Mouse (Mus musculus) CH12F3 (cell line): ENCODE results near the gene Col5a1.

ENCODE experiments used
- in situ Hi-C: fragments of 300-500 bp; cut with MboI; formaldehyde crosslinking; loops from 2 replicates; pipeline ENCODE4 v1.14.3; 2020; ENCODE audit warnings: low sequenced_read_pairs

The Col5a1 gene

GRCm38 (mm10) chr2:27959275-27959674 lies 73.0 kb downstream of the Col5a1 start:
- in situ Hi-C loops, result no loop called here

GRCm38 (mm10) chr2:27961190-27961589 lies 75.0 kb downstream of the Col5a1 start:
- in situ Hi-C loops, result no loop called here

DNA sequence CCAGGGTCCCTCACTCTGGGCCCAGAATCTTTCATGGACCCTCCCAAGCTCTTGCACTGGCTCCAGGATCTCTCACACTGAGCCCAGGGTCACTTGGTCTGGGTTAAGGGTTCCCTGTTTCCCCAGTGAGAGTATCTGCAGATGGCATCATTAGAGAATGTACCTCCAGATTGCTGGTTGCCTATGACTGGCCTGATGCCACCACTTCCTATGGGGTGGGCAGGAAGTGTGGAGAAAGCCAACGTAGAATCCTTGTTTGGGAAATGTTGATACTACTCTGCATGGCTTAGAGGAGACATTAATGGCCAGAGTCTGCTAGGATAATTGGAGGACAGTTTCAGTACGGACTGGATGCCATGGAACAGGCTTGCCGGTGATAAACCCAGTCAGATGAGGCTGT lies 76.2 kb downstream of the Col5a1 start:
- in situ Hi-C loops, result no loop called here

DNA sequence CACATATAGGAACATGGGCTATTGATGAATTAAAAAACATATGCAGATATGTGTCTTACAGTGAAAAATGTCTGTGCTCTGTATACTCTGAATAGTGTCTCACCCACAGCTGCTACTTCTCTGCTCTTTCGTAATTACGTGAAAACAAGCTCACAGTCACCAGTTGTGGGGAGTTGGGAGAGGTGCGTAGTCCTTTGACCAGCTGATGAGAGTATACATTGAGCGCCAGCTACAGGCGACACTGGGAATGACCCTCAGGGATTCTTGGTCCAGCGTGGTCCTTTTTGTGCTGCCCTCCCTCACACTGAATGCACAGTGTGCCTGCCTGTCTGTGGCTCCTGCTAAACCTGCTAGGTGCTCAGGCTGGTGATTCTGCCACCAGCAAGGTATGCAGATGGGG lies 82.9 kb downstream of the Col5a1 start:
- in situ Hi-C loops, result no loop called here

DNA sequence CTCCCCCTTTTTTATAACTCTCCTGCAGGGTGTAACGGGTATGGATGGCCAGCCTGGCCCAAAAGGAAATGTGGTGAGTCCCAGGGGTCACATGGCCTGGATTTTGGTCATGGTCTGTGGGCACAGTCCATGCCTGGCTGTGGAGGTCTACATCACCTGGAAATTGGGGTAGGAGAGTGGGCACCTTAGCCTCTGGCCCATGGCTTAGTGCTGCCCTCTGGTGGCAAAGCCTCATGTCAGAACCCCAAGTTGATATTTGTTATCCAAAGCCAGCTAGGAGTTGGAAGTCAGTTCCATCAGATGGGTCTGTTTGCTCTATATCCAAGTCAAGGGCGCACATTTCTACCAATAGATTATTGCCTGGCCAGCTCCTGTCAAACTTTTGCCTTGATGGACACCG lies 87.6 kb downstream of the Col5a1 start:
- in situ Hi-C loops, result loop anchor here (10.0 kb wide), 1 partner anchor 49 kb away; no protein-coding TSS in a partner anchor

DNA sequence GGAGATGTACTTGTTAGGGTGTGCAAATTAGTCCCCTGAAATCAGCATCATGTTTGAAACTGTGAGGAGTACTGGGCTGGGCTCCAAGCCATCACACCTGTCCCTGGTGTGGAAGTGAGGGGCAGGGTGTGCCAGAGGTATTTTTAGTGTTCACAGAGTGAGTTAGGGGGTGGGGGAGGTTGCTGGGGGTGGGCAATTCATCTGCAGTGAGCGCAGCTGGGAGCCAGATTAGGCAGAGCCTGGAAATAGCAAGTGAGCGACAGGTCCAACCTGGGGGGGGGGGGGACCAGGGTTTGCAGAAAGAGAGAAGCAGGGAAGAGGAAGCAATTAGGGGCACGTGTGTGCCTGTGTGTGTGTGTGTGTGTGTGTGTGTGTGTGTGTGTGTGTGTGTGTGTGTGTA lies 89.6 kb downstream of the Col5a1 start:
- in situ Hi-C loops, result loop anchor here (10.0 kb wide), 1 partner anchor 51 kb away; no protein-coding TSS in a partner anchor

DNA sequence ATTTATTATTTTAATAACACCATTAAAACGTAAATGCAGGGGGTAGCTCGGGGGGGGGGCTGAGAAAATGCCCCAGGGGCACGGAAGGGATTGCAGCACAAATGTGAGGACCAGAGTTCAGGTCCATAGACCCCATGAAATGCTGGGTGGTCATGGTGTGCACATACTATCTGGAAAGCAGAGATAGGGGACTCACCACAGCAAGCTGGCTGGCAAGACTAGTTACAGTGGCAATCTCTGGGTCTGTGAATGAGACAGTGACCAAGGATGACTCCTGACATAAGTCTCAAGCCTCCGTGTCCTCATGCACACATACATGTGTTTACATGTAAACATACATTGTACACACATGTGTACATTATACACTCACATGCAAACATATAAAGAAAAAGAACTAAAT lies 90.3 kb downstream of the Col5a1 start:
- in situ Hi-C loops, result loop anchor here (10.0 kb wide), 1 partner anchor 52 kb away; no protein-coding TSS in a partner anchor

- in situ Hi-C loops, result no loop called here
Measured at GRCm38 (mm10) chr2:27981066-27981465, 94.8 kb downstream of the Col5a1 start.

- in situ Hi-C loops, result no loop called here
Measured at GRCm38 (mm10) chr2:27981621-27982535, 95.7 kb downstream of the Col5a1 start.

DNA sequence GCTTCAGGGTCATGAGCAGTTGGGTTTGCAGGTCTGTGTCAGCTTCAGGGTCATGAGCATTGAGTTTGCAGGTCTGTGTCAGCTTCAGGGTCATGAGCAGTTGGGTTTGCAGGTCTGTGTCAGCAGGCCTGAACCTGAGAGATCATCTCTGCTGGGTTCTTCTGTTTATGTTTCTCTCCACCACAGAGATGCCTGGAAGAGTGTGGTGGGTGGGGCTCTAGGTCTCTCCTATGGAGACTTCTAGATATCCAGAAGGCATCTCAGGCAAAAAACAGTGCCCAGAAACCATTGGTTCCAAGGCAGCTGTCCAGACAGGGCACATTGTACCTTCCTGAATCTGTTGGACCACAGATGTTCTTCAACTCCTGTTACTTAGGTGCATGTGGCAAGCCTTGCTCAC lies 96.9 kb downstream of the Col5a1 start:
- in situ Hi-C loops, result no loop called here

DNA sequence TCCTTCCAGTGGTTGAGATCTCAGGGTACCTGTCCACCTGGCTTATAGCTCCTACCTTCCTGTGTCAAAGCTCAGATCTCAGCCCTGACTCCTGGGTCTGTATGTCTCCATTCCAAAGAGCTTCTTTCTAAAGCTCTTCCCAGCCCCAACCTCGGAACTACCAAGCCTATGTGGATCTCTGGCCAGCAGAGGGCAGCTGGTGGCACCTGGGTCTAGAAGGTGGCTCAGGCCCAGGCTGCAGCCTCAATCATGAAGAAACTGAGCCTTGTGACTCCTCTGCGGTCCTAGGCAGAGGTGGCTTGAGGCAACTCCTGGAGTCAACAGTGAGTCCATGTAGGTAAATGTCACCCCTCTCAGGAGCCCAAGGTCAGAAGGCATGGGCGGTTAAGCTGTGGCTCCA lies 97.7 kb downstream of the Col5a1 start:
- in situ Hi-C loops, result no loop called here

DNA sequence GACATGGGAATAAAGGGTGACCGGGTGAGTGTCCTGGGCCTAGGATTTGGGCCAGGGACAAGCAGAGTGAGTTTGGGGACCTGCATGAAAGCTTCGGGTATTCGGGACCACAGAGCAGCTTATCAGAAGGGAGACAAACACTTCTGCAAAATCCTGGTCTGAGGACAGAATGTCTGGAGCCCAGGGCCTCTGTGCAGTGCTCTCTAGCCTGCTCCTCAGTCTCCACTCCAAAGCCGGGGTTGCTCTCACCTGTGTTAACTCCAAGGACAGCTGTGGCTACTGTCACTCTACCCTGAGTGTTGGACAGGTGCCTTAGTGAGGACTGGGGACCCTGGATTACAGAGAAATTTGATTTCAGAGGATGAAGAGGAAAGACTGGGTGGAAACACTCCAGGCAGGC lies 100.5 kb downstream of the Col5a1 start:
- in situ Hi-C loops, result no loop called here

DNA sequence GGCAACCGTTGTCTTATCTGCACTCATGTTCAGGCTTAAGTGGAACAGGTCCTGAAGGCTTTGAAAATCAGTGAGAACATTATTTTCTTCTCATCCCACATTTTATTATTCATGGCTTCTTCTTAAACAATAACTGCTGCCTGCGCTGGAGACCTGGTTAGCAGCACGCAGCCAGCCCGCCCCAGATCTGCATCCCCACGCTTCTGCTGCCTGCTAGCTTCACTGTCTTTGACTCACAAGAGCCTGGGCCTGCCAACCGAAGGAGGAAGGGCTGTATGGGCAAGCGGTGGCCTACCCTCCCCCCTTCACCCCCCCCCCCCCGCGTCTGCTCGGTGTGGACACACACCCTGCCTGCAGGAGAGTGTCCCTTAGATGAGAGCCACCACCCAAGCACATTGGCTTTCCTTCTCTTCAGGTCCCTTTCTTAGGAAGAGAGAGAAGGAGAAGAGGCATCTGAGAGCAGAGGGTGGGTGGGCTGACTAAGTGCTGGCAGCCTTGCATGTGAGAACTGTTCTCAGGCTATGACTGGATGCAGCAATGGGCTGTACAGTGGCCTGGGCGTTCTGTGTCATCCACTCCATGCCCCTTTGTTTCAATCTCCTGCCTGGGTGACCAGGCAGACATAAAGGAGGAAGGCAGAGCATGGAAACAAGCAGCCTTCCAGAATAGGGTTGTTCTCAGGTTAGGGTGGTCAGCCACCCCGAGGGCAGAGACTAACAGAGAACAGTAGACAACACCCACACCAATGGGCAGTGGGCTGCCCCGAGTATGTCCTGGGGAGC lies 104.4 kb downstream of the Col5a1 start:
- in situ Hi-C loops, result no loop called here

GRCm38 (mm10) chr2:27993416-27993815 lies 107.2 kb downstream of the Col5a1 start:
- in situ Hi-C loops, result no loop called here

GRCm38 (mm10) chr2:27999996-28000583 lies 113.9 kb downstream of the Col5a1 start:
- in situ Hi-C loops, result no loop called here

DNA sequence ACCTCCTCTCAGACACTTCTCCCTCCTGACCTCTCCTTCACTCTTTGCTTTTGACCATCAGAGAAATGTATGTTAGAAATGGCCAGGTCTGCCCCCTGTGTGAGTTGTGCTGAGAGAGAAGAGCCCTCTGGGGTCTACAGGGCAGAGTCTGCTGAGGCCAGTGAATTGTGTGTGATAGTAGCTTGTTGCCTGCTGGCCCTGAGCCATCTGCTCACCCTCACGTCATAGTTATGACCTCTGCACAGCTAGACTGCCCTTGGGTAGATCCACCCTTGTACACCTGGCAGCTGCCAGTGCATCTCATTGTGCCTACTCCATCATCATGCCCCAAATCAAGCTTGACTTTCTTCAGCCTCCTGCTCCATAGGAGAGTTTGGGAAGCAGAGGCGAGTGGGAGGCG lies 114.4 kb downstream of the Col5a1 start:
- in situ Hi-C loops, result no loop called here

DNA sequence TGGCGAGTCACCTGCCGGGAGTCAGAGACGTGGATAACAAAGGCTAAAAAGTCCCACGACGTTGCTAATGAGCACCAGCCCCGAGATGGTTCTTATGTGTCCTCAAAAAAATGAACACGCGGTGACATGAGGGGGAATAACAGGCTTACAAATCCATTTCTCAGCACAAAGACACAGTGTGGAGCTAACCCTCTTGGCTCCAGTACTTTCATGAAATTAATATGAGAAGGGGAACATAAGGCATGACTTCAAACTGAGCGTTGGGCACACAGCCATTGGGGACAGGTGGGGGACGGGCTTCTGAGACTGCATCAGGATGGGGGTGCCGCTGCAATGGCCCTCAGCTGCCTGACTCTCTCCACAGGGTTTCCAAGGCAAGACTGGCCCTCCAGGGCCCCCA lies 115.0 kb downstream of the Col5a1 start:
- in situ Hi-C loops, result no loop called here

DNA sequence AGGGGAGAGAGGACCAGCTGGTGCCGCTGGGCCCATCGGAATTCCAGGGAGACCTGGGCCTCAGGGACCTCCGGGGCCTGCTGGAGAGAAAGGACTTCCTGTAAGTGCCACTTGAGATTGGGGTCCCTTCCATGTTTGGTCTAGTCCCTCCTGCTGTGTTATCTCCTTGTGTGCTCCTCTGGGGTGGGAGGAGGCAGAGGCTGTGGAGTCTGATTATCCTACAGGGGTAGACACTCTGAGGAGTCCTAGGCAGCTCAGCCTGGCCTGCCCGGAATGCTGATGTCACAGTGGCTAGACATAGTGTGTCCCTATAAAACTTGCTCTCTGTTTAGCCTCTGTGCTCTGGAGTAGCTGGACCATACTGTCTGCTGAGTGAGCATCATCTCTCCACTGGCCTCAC lies 119.0 kb downstream of the Col5a1 start:
- in situ Hi-C loops, result no loop called here

DNA sequence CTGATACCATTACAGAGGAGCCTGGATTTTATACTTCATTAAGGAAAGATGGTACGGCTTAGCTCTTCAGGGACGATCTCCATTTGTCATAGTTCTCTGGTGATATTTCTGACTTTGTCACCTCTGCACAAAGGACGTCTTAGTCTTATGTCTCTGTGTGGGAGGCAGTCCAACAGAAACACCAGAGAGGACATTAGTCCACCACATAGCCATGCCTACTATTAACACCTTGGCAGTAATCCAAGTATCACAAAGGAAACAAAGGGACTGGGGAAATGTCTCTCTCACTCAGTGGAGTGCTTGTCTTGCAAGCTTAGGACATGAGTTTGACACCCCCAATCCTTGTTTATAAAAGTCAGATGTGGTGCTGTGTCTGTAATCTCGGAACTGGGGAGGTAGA lies 122.0 kb downstream of the Col5a1 start:
- in situ Hi-C loops, result no loop called here

DNA sequence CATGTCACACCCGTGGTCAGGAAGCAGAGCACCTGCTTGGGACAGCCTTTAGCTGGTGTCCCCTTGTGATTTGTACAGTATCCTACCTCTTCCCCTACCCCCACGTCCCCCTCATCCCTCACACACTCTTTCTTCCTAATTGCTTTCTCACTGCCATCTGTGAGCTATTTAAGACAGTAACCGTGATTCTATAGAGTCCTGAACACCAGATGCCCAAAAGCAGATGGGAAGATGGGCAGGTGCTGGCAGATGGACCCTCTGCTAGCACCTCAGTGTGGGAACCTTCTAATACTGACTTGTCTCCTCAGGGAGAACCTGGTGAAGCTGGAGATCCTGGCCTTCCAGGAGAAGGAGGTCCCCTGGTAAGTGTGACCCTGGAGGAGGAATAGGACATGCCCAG lies 126.1 kb downstream of the Col5a1 start:
- in situ Hi-C loops, result no loop called here

DNA sequence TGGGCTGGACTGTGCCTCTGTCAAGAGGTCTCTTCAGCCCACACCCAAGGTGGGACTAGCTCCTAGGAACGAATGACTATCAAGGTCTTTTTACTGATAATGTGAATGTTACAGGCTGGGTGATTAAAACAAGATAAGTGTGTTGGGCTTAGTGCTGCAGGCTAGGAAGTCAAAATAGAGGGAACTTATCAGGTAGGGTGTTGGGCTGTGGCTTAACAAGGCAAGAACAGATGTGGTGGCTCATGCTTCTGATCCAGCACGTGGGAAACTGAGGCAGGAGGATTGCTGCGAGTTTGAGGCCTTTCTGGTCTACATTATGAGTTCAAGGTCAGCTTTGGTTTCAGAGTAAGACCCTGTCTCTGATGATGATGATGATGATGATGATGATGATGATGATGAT lies 128.6 kb downstream of the Col5a1 start:
- in situ Hi-C loops, result no loop called here

- in situ Hi-C loops, result no loop called here
Measured at GRCm38 (mm10) chr2:28024416-28024815, 138.2 kb downstream of the Col5a1 start.
